Mouse (Mus musculus) hindbrain, embryonic 12.5 days (tissue): ENCODE results near the gene Cacnb4. TPM values are rescaled to one million over a fixed set of nuclear protein-coding genes. Genes with fewer than 3 reads are reported as not detected.

Source experiments
- ATAC-seq: fragments of 200-750 bp; cut with Nextera tagmentation; 2 replicates; pipeline ENCODE4 v1.8.0; 2017; ENCODE audit warnings: moderate TSS enrichment; ENCODE audit not compliant: low FRiP score
- H3K27ac ChIP-seq: fragments of 300-500 bp; sonication (generic); 2 replicates; pipeline ENCODE4 v1.5.1; 2016; ENCODE audit warnings: mild to moderate bottlenecking
- H3K27me3 ChIP-seq: fragments of 300-500 bp; sonication (generic); 2 replicates; pipeline ENCODE4 v1.6.1; 2016; ENCODE audit warnings: mild to moderate bottlenecking
- H3K36me3 ChIP-seq: fragments of 300-500 bp; sonication (generic); 2 replicates; pipeline ENCODE4 v1.6.1; 2016; ENCODE audit warnings: mild to moderate bottlenecking
- H3K4me1 ChIP-seq: fragments of 300-500 bp; sonication (generic); 2 replicates; pipeline ENCODE4 v1.6.1; 2016
- H3K4me2 ChIP-seq: fragments of 300-500 bp; sonication (generic); replicated peaks from 2 replicates; pipeline ENCODE4 v1.6.1; 2016; ENCODE audit warnings: mild to moderate bottlenecking
- H3K4me3 ChIP-seq: fragments of 300-500 bp; sonication (generic); 2 replicates; pipeline ENCODE4 v1.5.1; 2016; ENCODE audit warnings: mild to moderate bottlenecking
- H3K9ac ChIP-seq: fragments of 300-500 bp; sonication (generic); 2 replicates; pipeline ENCODE4 v1.6.1; 2016; ENCODE audit warnings: mild to moderate bottlenecking, moderate library complexity
- H3K9me3 ChIP-seq: fragments of 300-500 bp; sonication (generic); replicated peaks from 2 replicates; pipeline ENCODE4 v1.6.1; 2016; ENCODE audit warnings: mild to moderate bottlenecking
- WGBS: fragments of 180-500 bp; shearing (Covaris S2); methylation state at CpG from one replicate; pipeline ENCODE4 v1.1.7; 2016; 5-methylcytosine and 5-hydroxymethylcytosine counted together
- polyA plus RNA-seq: library from polyadenylated mRNA; unstranded; fragments of >200 nt; fragmentation: Nextera tagmentation; extraction: Ambion mirVana; gene quantifications from 2 replicates; pipeline ENCODE4 v1.2.1, GENCODE M21; 2016

The Cacnb4 gene
- polyA plus RNA-seq, 1 experiment from 2014 or later = 5.9 TPM

GRCm38 (mm10) chr2:52529245-52529644 lies 147.4 kb downstream of the Cacnb4 start:
- Histone ChIP-seq H3K4me2 (no peak overlapping the region), H3K36me3 (no peaks in the 10 kb centered on the region), H3K27me3 (no peaks in the 10 kb centered on the region), H3K9ac (no peak overlapping the region), H3K9me3 (no peaks in the 10 kb centered on the region), H3K4me1 (no peaks in the 10 kb centered on the region), H3K27ac (no peak overlapping the region), H3K4me3 (no peak overlapping the region)
- ATAC-seq = no peak
- WGBS = 90% methylated on average over 7 of the region's 7 CpGs

DNA sequence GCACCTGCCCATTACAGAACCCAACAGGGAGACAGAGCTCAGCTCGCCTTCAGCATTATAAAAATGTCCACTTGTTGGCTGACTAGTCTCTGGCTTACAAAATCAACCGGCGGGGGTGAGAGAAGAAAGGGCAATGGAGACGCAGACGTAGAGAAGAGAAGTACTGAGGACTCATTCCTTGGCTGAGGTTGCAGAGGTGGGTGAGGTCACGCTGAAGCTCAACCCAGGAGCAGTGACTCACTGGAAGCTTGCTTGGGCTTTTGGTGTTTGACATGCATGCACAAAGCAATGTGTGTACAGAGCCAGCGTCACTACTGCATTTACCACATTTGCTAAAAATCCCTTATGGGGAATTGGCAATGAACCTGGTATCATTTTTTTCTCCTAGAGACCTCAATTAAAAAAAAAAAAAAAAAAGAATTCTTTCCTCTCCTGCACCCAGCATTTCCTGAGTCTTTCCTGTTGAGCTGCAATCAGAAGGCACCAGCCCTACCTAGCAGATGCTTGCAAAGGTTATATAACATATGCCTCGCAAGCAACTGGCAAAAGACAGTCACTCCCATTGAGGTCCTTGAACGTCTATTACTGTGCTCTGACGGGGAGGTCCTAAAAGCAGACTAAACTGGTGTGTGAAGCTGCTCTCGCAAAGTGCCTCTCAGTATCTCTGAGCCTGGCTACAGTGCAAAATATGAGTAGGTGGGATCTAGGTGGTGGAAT lies 150.6 kb downstream of the Cacnb4 start:
- no peaks in the 10 kb centered on the region for H3K36me3 ChIP-seq
- ATAC-seq = no peak

DNA sequence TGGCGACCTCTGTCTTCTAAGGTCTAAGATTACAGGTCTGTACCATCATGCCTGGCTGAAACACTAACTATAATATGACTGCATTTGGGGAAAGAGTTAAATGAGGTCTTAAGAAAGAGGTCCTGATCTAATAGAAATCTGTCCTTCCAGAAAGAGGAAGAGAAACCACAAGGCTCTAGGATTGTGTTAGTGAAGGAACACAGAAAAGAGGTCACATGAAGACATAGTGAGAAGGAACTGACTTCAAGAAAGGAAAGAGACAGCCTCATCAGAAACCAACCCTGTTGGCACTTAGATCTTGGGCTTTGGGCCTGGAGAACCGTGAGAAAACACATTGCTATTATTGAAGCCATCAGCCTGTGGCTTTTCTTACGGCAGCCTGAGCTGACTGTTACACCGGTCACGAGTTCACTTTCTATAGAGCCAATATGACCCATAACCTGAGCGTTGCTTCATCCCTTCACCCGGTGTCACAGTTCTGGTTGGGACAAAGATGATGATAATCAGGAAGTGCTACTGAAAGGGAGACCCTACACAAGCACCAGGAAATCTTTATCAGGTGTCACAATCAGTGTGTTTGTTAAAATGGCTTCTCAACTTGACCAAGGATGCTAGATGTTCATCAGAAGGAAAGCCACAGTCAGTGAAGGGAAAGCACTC lies 153.4 kb downstream of the Cacnb4 start:
- H3K27ac ChIP-seq = no peak overlapping the region
- H3K4me3 ChIP-seq = no peak overlapping the region
- no peaks in the 10 kb centered on the region for H3K27me3 ChIP-seq
- H3K9me3 ChIP-seq = no peaks in the 10 kb centered on the region
- H3K9ac ChIP-seq = no peak overlapping the region
- 93% methylated on average over 7 of the region's 7 CpGs for WGBS
- H3K36me3 ChIP-seq = no peaks in the 10 kb centered on the region
- H3K4me2 ChIP-seq = no peak overlapping the region
- no peak for ATAC-seq
- H3K4me1 ChIP-seq = no peaks in the 10 kb centered on the region

More for the DNA sequence above, 150.6 kb downstream of the Cacnb4 start:
- no peak overlapping the region for H3K4me3 ChIP-seq
- no peaks in the 10 kb centered on the region for H3K4me1 ChIP-seq
- WGBS = 88% methylated on average over 11 of the region's 11 CpGs
- H3K4me2 ChIP-seq = no peak overlapping the region
- H3K9me3 ChIP-seq = no peaks in the 10 kb centered on the region
- H3K9ac ChIP-seq = no peak overlapping the region
- no peak overlapping the region for H3K27ac ChIP-seq
- H3K27me3 ChIP-seq = no peaks in the 10 kb centered on the region

GRCm38 (mm10) chr2:52521012-52521411 lies 155.6 kb downstream of the Cacnb4 start:
- no peak overlapping the region for H3K27ac ChIP-seq
- H3K9ac ChIP-seq = no peak overlapping the region
- 88% methylated on average over 1 of the region's 1 CpGs for WGBS
- H3K9me3 ChIP-seq = no peaks in the 10 kb centered on the region
- H3K36me3 ChIP-seq = no peaks in the 10 kb centered on the region
- no peak for ATAC-seq
- no peaks in the 10 kb centered on the region for H3K27me3 ChIP-seq
- H3K4me2 ChIP-seq = no peak overlapping the region
- H3K4me3 ChIP-seq = no peak overlapping the region
- no peaks in the 10 kb centered on the region for H3K4me1 ChIP-seq

DNA sequence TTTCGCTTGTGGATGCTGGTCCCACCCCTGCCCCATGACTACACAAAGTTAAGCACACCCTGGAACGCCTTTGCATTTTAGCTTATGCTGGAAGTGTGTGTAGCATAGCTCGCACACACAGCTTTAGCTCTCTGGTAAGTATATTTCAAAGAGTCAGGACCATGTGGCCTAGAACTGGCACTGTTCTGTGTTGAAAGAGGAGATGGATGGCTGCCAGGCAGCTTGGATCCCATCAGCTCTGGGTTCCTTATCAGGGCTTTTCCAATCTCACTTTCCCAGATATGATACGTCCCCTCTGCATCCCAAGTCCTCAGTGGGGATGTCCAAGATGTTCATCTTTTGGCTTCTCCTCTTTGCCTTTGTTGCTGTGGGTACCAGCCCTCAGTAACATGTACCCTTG lies 157.9 kb downstream of the Cacnb4 start:
- Histone ChIP-seq H3K4me1 (no peaks in the 10 kb centered on the region), H3K27ac (no peak overlapping the region), H3K9ac (no peak overlapping the region), H3K9me3 (no peaks in the 10 kb centered on the region), H3K36me3 (no peaks in the 10 kb centered on the region), H3K27me3 (no peaks in the 10 kb centered on the region), H3K4me3 (no peak overlapping the region), H3K4me2 (no peak overlapping the region)
- WGBS = 96% methylated on average over 4 of the region's 4 CpGs
- ATAC-seq = no peak

- H3K4me1 ChIP-seq = peaks cover 6% of the 10 kb centered on the region
- H3K9ac ChIP-seq = no peak overlapping the region
- H3K27ac ChIP-seq = no peak overlapping the region
- ATAC-seq = no peak
- no peaks in the 10 kb centered on the region for H3K36me3 ChIP-seq
- H3K4me3 ChIP-seq = no peak overlapping the region
- WGBS = 80% methylated on average over 3 of the region's 3 CpGs
- no peaks in the 10 kb centered on the region for H3K9me3 ChIP-seq
- H3K4me2 ChIP-seq = no peak overlapping the region
- H3K27me3 ChIP-seq = no peaks in the 10 kb centered on the region
Measured at GRCm38 (mm10) chr2:52516534-52516933, 160.1 kb downstream of the Cacnb4 start.

DNA sequence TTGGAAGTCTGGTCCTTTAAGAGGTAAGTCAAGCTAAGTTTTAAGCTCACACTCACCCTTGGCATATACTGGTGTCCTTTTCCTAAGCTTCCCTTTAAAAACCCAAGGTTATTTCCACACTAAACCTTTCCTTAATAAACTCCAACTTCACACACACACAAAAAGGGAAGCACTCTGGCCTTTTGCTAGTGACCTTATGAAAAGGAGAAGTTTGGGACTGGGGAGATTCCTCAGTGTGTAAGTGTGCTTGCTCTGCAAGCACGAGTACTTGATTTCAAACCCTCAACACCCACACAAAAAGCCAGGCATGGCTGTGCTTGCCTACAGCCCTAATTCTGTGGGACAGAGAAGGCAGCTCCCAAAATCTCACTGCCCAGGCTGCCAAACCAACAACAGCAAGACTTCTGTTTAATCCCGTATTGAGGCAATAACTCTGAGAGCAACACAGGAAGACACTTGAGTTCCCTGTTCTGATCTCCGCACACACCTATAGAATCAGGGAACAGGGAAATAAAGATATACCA lies 163.7 kb downstream of the Cacnb4 start:
- 76% methylated on average over 3 of the region's 3 CpGs for whole genome bisulfite sequencing
- H3K4me1 ChIP-seq = peaks cover 11% of the 10 kb centered on the region
- no peak overlapping the region for H3K4me3 ChIP-seq
- H3K4me2 ChIP-seq = no peak overlapping the region
- no peak for ATAC-seq
- H3K27ac ChIP-seq = no peak overlapping the region
- no peaks in the 10 kb centered on the region for H3K27me3 ChIP-seq
- H3K9ac ChIP-seq = no peak overlapping the region
- H3K36me3 ChIP-seq = no peaks in the 10 kb centered on the region
- no peaks in the 10 kb centered on the region for H3K9me3 ChIP-seq

GRCm38 (mm10) chr2:52512206-52512605 lies 164.4 kb downstream of the Cacnb4 start:
- Histone ChIP-seq H3K9ac (no peak overlapping the region), H3K27ac (peak overlapping the region; percentile 75), H3K4me2 (peak overlapping the region; percentile 40), H3K4me1 (peaks cover 11% of the 10 kb centered on the region), H3K27me3 (no peaks in the 10 kb centered on the region), H3K9me3 (no peaks in the 10 kb centered on the region), H3K36me3 (no peaks in the 10 kb centered on the region), H3K4me3 (0 out of 2 replicates have a peak overlapping the region, but pooled peaks have one; percentile 1)
- WGBS = 19% methylated on average over 3 of the region's 3 CpGs
- ATAC-seq = peak; percentile 69; the same call in 1 of the 2 replicates

GRCm38 (mm10) chr2:52511799-52512198 lies 164.8 kb downstream of the Cacnb4 start:
- H3K27me3 ChIP-seq = no peaks in the 10 kb centered on the region
- H3K4me1 ChIP-seq = peaks cover 11% of the 10 kb centered on the region
- no peaks in the 10 kb centered on the region for H3K9me3 ChIP-seq
- H3K36me3 ChIP-seq = no peaks in the 10 kb centered on the region
- ATAC-seq = peak; percentile 62
- peak overlapping the region; percentile 40 for H3K4me2 ChIP-seq
- peak overlapping the region; percentile 75 for H3K27ac ChIP-seq
- no peak overlapping the region; the same call in 1 of the 2 replicates for H3K9ac ChIP-seq
- 0 out of 2 replicates have a peak overlapping the region, but pooled peaks have one; percentile 1 for H3K4me3 ChIP-seq
- WGBS = 10% methylated on average over 13 of the region's 13 CpGs

DNA sequence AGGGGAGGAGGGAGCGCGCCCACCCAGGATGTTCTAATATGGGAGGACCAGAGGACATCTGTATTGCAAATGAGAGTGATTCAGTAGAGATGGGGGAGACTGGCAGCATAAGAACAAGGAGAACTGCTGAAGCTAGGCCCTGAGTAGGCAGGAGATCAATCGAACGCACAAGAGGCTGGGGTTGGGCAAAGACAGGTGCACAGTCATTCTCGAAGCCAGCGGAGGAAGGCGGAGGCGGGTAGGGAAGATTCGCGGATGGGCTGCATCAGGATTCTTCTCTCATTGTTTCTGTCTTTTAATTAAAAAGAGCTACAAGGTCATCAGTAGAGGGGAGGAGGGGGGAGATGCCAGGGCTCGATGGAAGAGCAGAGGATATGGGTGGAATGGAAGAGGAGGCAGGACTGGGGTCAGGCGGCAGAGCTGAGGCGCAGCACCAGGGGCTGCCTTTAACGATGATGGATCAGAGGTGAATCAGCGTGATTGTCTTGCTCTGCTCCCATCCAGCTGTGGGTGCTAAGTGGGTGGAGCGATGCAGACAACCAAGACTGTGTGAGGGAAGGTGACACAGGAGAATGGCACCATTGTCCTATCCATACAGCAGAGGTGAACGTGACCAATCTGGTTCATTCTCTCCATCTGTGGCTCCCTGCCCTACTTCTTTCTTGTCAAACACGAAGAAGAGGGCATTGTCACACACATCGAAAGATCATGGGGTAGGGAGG lies 166.7 kb downstream of the Cacnb4 start:
- Histone ChIP-seq H3K4me3 (no peak overlapping the region), H3K9ac (no peak overlapping the region), H3K4me1 (peaks cover 11% of the 10 kb centered on the region), H3K4me2 (no peak overlapping the region), H3K36me3 (no peaks in the 10 kb centered on the region), H3K27me3 (no peaks in the 10 kb centered on the region), H3K9me3 (no peaks in the 10 kb centered on the region), H3K27ac (no peak overlapping the region)
- 67% methylated on average over 19 of the region's 19 CpGs for WGBS
- no peak for ATAC-seq

- H3K4me2 ChIP-seq = no peak overlapping the region
- WGBS = 86% methylated on average over 2 of the region's 2 CpGs
Measured at GRCm38 (mm10) chr2:52505164-52505563, 171.5 kb downstream of the Cacnb4 start.

DNA sequence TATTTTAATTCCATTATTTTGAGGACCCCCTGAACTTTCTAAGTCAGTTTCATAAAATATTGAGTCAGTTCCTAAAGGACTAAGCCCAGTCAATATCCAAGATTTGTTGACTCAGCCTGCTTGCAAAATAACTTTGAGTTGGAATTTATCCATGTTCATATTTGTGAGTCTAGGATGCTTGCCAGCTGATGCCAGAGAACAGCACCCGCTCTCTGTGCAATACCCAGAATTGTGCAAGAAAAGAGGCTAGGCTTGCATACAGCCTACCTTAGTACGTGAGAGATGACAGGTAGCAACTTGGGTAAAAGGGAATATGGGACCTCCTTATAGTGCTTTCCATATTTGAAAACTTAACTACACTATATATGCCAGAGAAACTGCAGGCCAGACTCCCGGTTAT lies 171.9 kb downstream of the Cacnb4 start:
- H3K36me3 ChIP-seq = no peaks in the 10 kb centered on the region
- 81% methylated on average over 3 of the region's 3 CpGs for WGBS
- no peak overlapping the region for H3K9ac ChIP-seq

More at GRCm38 (mm10) chr2:52505164-52505563, 171.5 kb downstream of the Cacnb4 start:
- Histone ChIP-seq H3K4me3 (no peak overlapping the region), H3K27ac (no peak overlapping the region), H3K9ac (no peak overlapping the region), H3K27me3 (no peaks in the 10 kb centered on the region), H3K4me1 (0 out of 2 replicates have a peak, but pooled peaks cover under 1% of the 10 kb centered on the region), H3K9me3 (no peaks in the 10 kb centered on the region), H3K36me3 (no peaks in the 10 kb centered on the region)
- ATAC-seq = no peak

More for the DNA sequence above, 171.9 kb downstream of the Cacnb4 start:
- H3K4me1 ChIP-seq = no peaks in the 10 kb centered on the region
- H3K27ac ChIP-seq = no peak overlapping the region
- ATAC-seq = no peak
- no peaks in the 10 kb centered on the region for H3K9me3 ChIP-seq
- no peak overlapping the region for H3K4me3 ChIP-seq
- H3K27me3 ChIP-seq = no peaks in the 10 kb centered on the region
- H3K4me2 ChIP-seq = no peak overlapping the region
